Mouse (Mus musculus) left cerebral cortex, postnatal 36 days (tissue): ENCODE results near the gene Safb2. TPM values are rescaled to one million over a fixed set of nuclear protein-coding genes. Genes with fewer than 3 reads are reported as not detected.

Source experiments
- DNase-seq, 2 experiments: peaks; one replicate each; pipeline ENCODE4 v3.0.0; 2021 to 2022; ENCODE audit warnings: low spot score in 2 of 2, mixed read lengths in 1 of 2
- intact Hi-C: fragments of 180-260 bp; cut with DNase I; formaldehyde crosslinking; loops from one replicate; pipeline ENCODE4 v1.15.1; 2025
- total RNA-seq, 2 experiments: library from RNA; stranded (reverse); gene quantifications; 2 replicates each; pipeline ENCODE4 v1.2.3; 2021

Safb2 gene
- total RNA-seq, 2 experiments from 2014 or later: 73.4 to 145 TPM

- intact Hi-C loops: loop anchor here (2.0 to 5.0 kb wide), 3 partner anchors 15 to 150 kb away; partner anchors contain the start of genes Dus3l and Lonp1
- no peak for DNase-seq
These were observed 27.6 kb upstream of the Safb2 start for GRCm38 (mm10) chr17:56611861-56612564.

- no peak for DNase-seq
- intact Hi-C loops: loop anchor here (5.0 kb wide), 1 partner anchor 151 kb away; the partner anchor contains the start of gene Dus3l
These were observed 26.9 kb upstream of the Safb2 start for GRCm38 (mm10) chr17:56611323-56611722.

GRCm38 (mm10) chr17:56609452-56610171 lies 25.2 kb upstream of the Safb2 start, which contains the start of gene 2410015M20Rik:
Gene 2410015M20Rik, minus strand, starts transcription at chr17:56609771.
- DNase-seq: peak; percentile 96 to 97
- intact Hi-C loops: loop anchor here (5.0 kb wide), 1 partner anchor 153 kb away; the partner anchor contains the start of gene Dus3l

GRCm38 (mm10) chr17:56608699-56609098 lies 24.3 kb upstream of the Safb2 start:
- DNase-seq: no peak
- intact Hi-C loops: no loop called here

- intact Hi-C loops: no loop called here
- no peak for DNase-seq
These were observed 23.2 kb upstream of the Safb2 start for GRCm38 (mm10) chr17:56607521-56608062.

- intact Hi-C loops: no loop called here
- DNase-seq: no peak
These were observed 21.0 kb upstream of the Safb2 start for GRCm38 (mm10) chr17:56605431-56605830.

GRCm38 (mm10) chr17:56604422-56604821 lies 20.0 kb upstream of the Safb2 start:
- DNase-seq: no peak
- intact Hi-C loops: no loop called here

- intact Hi-C loops: no loop called here
- no peak for DNase-seq
These were observed 19.6 kb upstream of the Safb2 start for GRCm38 (mm10) chr17:56604070-56604380.

GRCm38 (mm10) chr17:56603186-56604069 lies 19.0 kb upstream of the Safb2 start:
- no peak for DNase-seq
- intact Hi-C loops: no loop called here

GRCm38 (mm10) chr17:56593527-56594271 lies 9.3 kb upstream of the Safb2 start:
- DNase-seq: no peak
- intact Hi-C loops: no loop called here

- intact Hi-C loops: no loop called here
These were observed 8.2 kb upstream of the Safb2 start for GRCm38 (mm10) chr17:56592553-56592952.

GRCm38 (mm10) chr17:56588921-56589320 lies 4.5 kb upstream of the Safb2 start:
- intact Hi-C loops: no loop called here
- no peak for DNase-seq

More at GRCm38 (mm10) chr17:56592553-56592952, 8.2 kb upstream of the Safb2 start:
- DNase-seq: no peak

GRCm38 (mm10) chr17:56587773-56588172 lies 3.4 kb upstream of the Safb2 start:
- intact Hi-C loops: no loop called here
- no peak for DNase-seq

- intact Hi-C loops: loop anchor here (2.0 kb wide), 1 partner anchor 88 kb away; the partner anchor contains the start of gene Ranbp3
- no peak for DNase-seq
These were observed 911 bp upstream of the Safb2 start for GRCm38 (mm10) chr17:56585171-56585821.

- intact Hi-C loops: loop anchor here (2.0 kb wide), 1 partner anchor 89 kb away; the partner anchor contains the start of gene Ranbp3
- peak; percentile 24 to 29 for DNase-seq
These were observed 651 bp downstream of the Safb2 start for GRCm38 (mm10) chr17:56583611-56584256.

- no peak for DNase-seq
- intact Hi-C loops: no loop called here
These were observed 1.3 kb downstream of the Safb2 start for GRCm38 (mm10) chr17:56583071-56583470.

- intact Hi-C loops: no loop called here
- no peak for DNase-seq
These were observed 11.4 kb downstream of the Safb2 start for GRCm38 (mm10) chr17:56572939-56573338.

- intact Hi-C loops: no loop called here
These were observed 12.2 kb downstream of the Safb2 start for GRCm38 (mm10) chr17:56572154-56572553.

More at GRCm38 (mm10) chr17:56572154-56572553, 12.2 kb downstream of the Safb2 start:
- no peak for DNase-seq
